Mouse (Mus musculus): ENCODE measurements at regions not wholly inside any gene's neighbourhood (a gene's known extent, or its start where the extent isn't known, plus 50 kb on each side); places are given as distances from the start of the nearest gene placed in this dataset.

DNA sequence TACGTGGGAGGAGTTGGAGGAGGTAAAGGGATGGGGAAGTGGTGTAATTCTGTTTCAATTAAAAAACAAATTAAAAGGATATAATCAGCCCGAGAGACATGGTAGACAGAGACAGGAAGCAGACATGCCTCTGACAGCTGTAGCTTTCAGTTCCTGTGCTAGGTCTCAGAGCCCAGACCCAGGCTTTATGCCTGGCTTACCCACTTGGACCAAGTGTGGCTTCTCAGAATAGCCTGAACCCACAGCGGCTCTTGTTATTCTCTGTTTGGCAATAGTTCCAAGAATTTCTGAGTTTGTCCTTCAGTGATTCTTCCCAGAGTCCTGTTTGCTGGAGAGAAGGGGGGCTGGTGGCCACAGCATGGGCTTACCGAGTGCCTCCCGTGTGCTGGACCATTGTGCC lies 182.4 kb downstream of the Pten start:
- TF ChIP-seq POLR2A (IDR thresholded peaks at IDR 0.05; ENCODE audit: borderline replicate concordance, insufficient read depth, low read length) (no peak), CTCF (IDR thresholded peaks at IDR 0.05; ENCODE audit: borderline replicate concordance, insufficient read depth, low read depth, low read length) (no peak)
